Mouse (Mus musculus) CH12.LX (cell line): ENCODE results near the gene Birc2. TPM values are rescaled to one million over a fixed set of nuclear protein-coding genes. Genes with fewer than 3 reads are reported as not detected.

Source experiments
- DNase-seq: peaks from one replicate; pipeline ENCODE4 v3.0.0-alpha.2; 2013; ENCODE audit errors: extremely low read depth
- H3K27ac ChIP-seq: 2 replicates; pipeline ENCODE4 v1.5.1; 2012; ENCODE audit warnings: low read depth, mild to moderate bottlenecking, control low read depth, moderate library complexity; ENCODE audit not compliant: insufficient read depth
- H3K27me3 ChIP-seq: replicated peaks from 2 replicates; pipeline ENCODE3; 2012; ENCODE audit warnings: inconsistent platforms
- H3K36me3 ChIP-seq, 2 experiments: replicated peaks in 1 of 2; 2 replicates each; pipeline versions ENCODE3 to v1.6.1; 2012; ENCODE audit warnings: inconsistent platforms in 1 of 2, low read length in 1 of 2, mild to moderate bottlenecking in 1 of 2, mixed read lengths in 1 of 2, moderate library complexity in 1 of 2; ENCODE audit not compliant: control insufficient read depth in 1 of 2, insufficient read depth in 1 of 2
- H3K4me1 ChIP-seq, 2 experiments: 2 replicates each; pipeline ENCODE4 v1.6.1; 2012; ENCODE audit warnings: inconsistent platforms in 1 of 2, moderate library complexity in 1 of 2; ENCODE audit not compliant: insufficient read depth in 2 of 2, control insufficient read depth in 1 of 2
- H3K4me2 ChIP-seq: 2 replicates; pipeline ENCODE4 v1.6.1; 2012; ENCODE audit warnings: low read depth, mild to moderate bottlenecking, control low read depth; ENCODE audit not compliant: poor library complexity, insufficient read depth, severe bottlenecking
- H3K4me3 ChIP-seq, 3 experiments: fragments of 150-350 bp in 1 of 3; sonication (generic) in 1 of 3; replicated peaks in 1 of 3; 2 replicates each; pipeline versions ENCODE3 to v1.5.1; 2011 to 2012; ENCODE audit warnings: low read depth in 2 of 3, low read length in 2 of 3, mild to moderate bottlenecking in 2 of 3, moderate library complexity in 2 of 3, control low read depth in 1 of 3, improper control_type of control experiment in 1 of 3, inconsistent platforms in 1 of 3, mixed read lengths in 1 of 3; ENCODE audit not compliant: poor library complexity in 1 of 3
- H3K79me2 ChIP-seq: replicated peaks from 2 replicates; pipeline ENCODE4 v1.6.1; 2012; ENCODE audit warnings: mild to moderate bottlenecking, moderate library complexity; ENCODE audit not compliant: control insufficient read depth, poor library complexity, insufficient read depth, severe bottlenecking; ENCODE audit errors: extremely low read depth
- H3K9ac ChIP-seq: 2 replicates; pipeline ENCODE4 v1.6.1; 2012; ENCODE audit warnings: low read depth, mild to moderate bottlenecking, control low read depth, moderate library complexity; ENCODE audit not compliant: insufficient read depth
- H3K9me3 ChIP-seq: replicated peaks from 2 replicates; pipeline ENCODE3; 2012; ENCODE audit warnings: low read length, inconsistent platforms, mixed read lengths
- BHLHE40 ChIP-seq: IDR thresholded peaks from 2 replicates; pipeline ENCODE4 v1.6.1; 2011; ENCODE audit warnings: mild to moderate bottlenecking, low read depth, low read length, improper control_type of control experiment
- CHD1 ChIP-seq: IDR thresholded peaks from 2 replicates; pipeline ENCODE4 v1.6.1; 2012; ENCODE audit warnings: low read depth, low read length, improper control_type of control experiment, inconsistent platforms
- CHD2 ChIP-seq: IDR thresholded peaks from 2 replicates; pipeline ENCODE4 v1.6.1; 2011; ENCODE audit warnings: low read length, improper control_type of control experiment
- CTCF ChIP-seq, 2 experiments: IDR thresholded peaks in 1 of 2; conservative IDR thresholded peaks in 1 of 2; 2 replicates each; pipeline ENCODE4 v1.5.1; 2011 to 2012; ENCODE audit warnings: low read depth in 2 of 2, low read length in 2 of 2, improper control_type of control experiment in 1 of 2, inconsistent platforms in 1 of 2, mild to moderate bottlenecking in 1 of 2, moderate library complexity in 1 of 2
- ELF1 ChIP-seq: IDR thresholded peaks from 2 replicates; pipeline ENCODE4 v1.6.1; 2014; ENCODE audit warnings: low read depth, mild to moderate bottlenecking, inconsistent platforms, low read length, improper control_type of control experiment
- EP300 ChIP-seq: IDR thresholded peaks from 2 replicates; pipeline ENCODE4 v1.6.1; 2011; ENCODE audit warnings: low read length, improper control_type of control experiment
- GABPA ChIP-seq: IDR thresholded peaks from 2 replicates; pipeline ENCODE4 v1.6.1; 2012; ENCODE audit warnings: low read depth, low read length, improper control_type of control experiment, inconsistent platforms; ENCODE audit not compliant: insufficient replicate concordance
- HCFC1 ChIP-seq: IDR thresholded peaks from 2 replicates; pipeline ENCODE4 v1.6.1; 2012; ENCODE audit warnings: low read depth, mild to moderate bottlenecking, inconsistent platforms, low read length, improper control_type of control experiment
- IRF4 ChIP-seq: IDR thresholded peaks from 2 replicates; pipeline ENCODE4 v1.6.1; 2014; ENCODE audit warnings: low read depth, mild to moderate bottlenecking, inconsistent platforms, low read length, improper control_type of control experiment
- JUND ChIP-seq: conservative IDR thresholded peaks from 2 replicates; pipeline ENCODE4 v1.6.1; 2011; ENCODE audit warnings: low read depth, low read length, improper control_type of control experiment
- KAT2A ChIP-seq: IDR thresholded peaks from 2 replicates; pipeline ENCODE4 v1.6.1; 2012; ENCODE audit warnings: low read length, improper control_type of control experiment, inconsistent platforms; ENCODE audit not compliant: insufficient replicate concordance
- MAFK ChIP-seq: IDR thresholded peaks from 2 replicates; pipeline ENCODE4 v1.6.1; 2011; ENCODE audit warnings: low read length, improper control_type of control experiment; ENCODE audit not compliant: insufficient replicate concordance
- MAX ChIP-seq: IDR thresholded peaks from 2 replicates; pipeline ENCODE4 v1.6.1; 2011; ENCODE audit warnings: low read length, improper control_type of control experiment
- MAZ ChIP-seq: IDR thresholded peaks from 2 replicates; pipeline ENCODE4 v1.6.1; 2012; ENCODE audit warnings: low read depth, mild to moderate bottlenecking, inconsistent platforms, low read length, improper control_type of control experiment, moderate library complexity
- MEF2A ChIP-seq: IDR thresholded peaks from 2 replicates; pipeline ENCODE4 v1.6.1; 2014; ENCODE audit warnings: low read depth, mild to moderate bottlenecking, inconsistent platforms, low read length, improper control_type of control experiment, borderline replicate concordance
- MXI1 ChIP-seq: IDR thresholded peaks from 2 replicates; pipeline ENCODE4 v1.6.1; 2011; ENCODE audit warnings: mild to moderate bottlenecking, low read depth, low read length, improper control_type of control experiment
- MYC ChIP-seq: IDR thresholded peaks from 2 replicates; pipeline ENCODE4 v1.6.1; 2011; ENCODE audit warnings: low read depth, mild to moderate bottlenecking, improper control_type of control experiment, low read length
- NELFE ChIP-seq: IDR thresholded peaks from 2 replicates; pipeline ENCODE4 v1.6.1; 2011; ENCODE audit warnings: low read depth, low read length, improper control_type of control experiment
- NRF1 ChIP-seq: IDR thresholded peaks from 2 replicates; pipeline ENCODE4 v1.6.1; 2014; ENCODE audit warnings: low read depth, mild to moderate bottlenecking, inconsistent platforms, low read length, improper control_type of control experiment, moderate library complexity
- PAX5 ChIP-seq: IDR thresholded peaks from 2 replicates; pipeline ENCODE4 v1.6.1; 2012; ENCODE audit warnings: low read length, inconsistent platforms, mixed read lengths
- POLR2A ChIP-seq: IDR thresholded peaks from 2 replicates; pipeline ENCODE4 v1.6.1; 2011; ENCODE audit warnings: low read depth, mild to moderate bottlenecking, improper control_type of control experiment, low read length
- RAD21 ChIP-seq: IDR thresholded peaks from 2 replicates; pipeline ENCODE4 v1.6.1; 2011; ENCODE audit warnings: low read depth, mild to moderate bottlenecking, low read length, improper control_type of control experiment, moderate library complexity
- RCOR1 ChIP-seq: conservative IDR thresholded peaks from 2 replicates; pipeline ENCODE4 v1.6.1; 2012; ENCODE audit warnings: low read depth, mild to moderate bottlenecking, inconsistent platforms, low read length, improper control_type of control experiment
- SIN3A ChIP-seq: IDR thresholded peaks from 2 replicates; pipeline ENCODE4 v1.6.1; 2012; ENCODE audit warnings: low read length, improper control_type of control experiment, inconsistent platforms
- SMC3 ChIP-seq: IDR thresholded peaks from 2 replicates; pipeline ENCODE4 v1.6.1; 2011; ENCODE audit warnings: low read depth, low read length, improper control_type of control experiment
- TCF12 ChIP-seq: IDR thresholded peaks from 2 replicates; pipeline ENCODE4 v1.6.1; 2014; ENCODE audit warnings: low read depth, mild to moderate bottlenecking, inconsistent platforms, low read length, improper control_type of control experiment
- UBTF ChIP-seq: IDR thresholded peaks from 2 replicates; pipeline ENCODE4 v1.6.1; 2012; ENCODE audit warnings: low read depth, mild to moderate bottlenecking, inconsistent platforms, low read length, improper control_type of control experiment, moderate library complexity
- ZC3H11A ChIP-seq: IDR thresholded peaks from 2 replicates; pipeline ENCODE4 v1.6.1; 2012; ENCODE audit warnings: low read depth, mild to moderate bottlenecking, inconsistent platforms, low read length, improper control_type of control experiment
- ZNF384 ChIP-seq: IDR thresholded peaks from 2 replicates; pipeline ENCODE4 v1.6.1; 2012; ENCODE audit warnings: low read depth, low read length, improper control_type of control experiment, inconsistent platforms
- dilution Hi-C: fragments of 300-500 bp; cut with MboI; formaldehyde crosslinking; loops from 2 replicates; pipeline ENCODE4 v1.14.3; 2020; ENCODE audit warnings: low sequenced_read_pairs; ENCODE audit not compliant: extremely low pct_unique_long_range_greater_than_20kb, extremely low pct_ligation_motif_present
- in situ Hi-C: fragments of 300-500 bp; cut with MboI; formaldehyde crosslinking; loops from 3 replicates; pipeline ENCODE4 v1.14.3; 2019; ENCODE audit warnings: low sequenced_read_pairs, low pct_ligation_motif_present, low pct_unique_long_range_greater_than_20kb, mixed read lengths
- polyA plus RNA-seq: library from polyadenylated mRNA; unstranded; fragments of >175 nt; gene quantifications from 2 replicates; pipeline ENCODE4 v1.2.1, GENCODE M21; 2012; ENCODE audit warnings: low read depth; ENCODE audit not compliant: insufficient read length
- total RNA-seq, 2 experiments: library from RNA; depleted of rRNA; stranded (reverse); fragments of 300-350 nt in 1 of 2; fragments of >200 nt in 1 of 2; gene quantifications; 2 replicates each; pipeline ENCODE4 v1.2.3; 2012 to 2014

Birc2 gene
- total and polyA plus RNA-seq, 3 experiments = 43.4 to 134 (median 94.7) TPM

DNA sequence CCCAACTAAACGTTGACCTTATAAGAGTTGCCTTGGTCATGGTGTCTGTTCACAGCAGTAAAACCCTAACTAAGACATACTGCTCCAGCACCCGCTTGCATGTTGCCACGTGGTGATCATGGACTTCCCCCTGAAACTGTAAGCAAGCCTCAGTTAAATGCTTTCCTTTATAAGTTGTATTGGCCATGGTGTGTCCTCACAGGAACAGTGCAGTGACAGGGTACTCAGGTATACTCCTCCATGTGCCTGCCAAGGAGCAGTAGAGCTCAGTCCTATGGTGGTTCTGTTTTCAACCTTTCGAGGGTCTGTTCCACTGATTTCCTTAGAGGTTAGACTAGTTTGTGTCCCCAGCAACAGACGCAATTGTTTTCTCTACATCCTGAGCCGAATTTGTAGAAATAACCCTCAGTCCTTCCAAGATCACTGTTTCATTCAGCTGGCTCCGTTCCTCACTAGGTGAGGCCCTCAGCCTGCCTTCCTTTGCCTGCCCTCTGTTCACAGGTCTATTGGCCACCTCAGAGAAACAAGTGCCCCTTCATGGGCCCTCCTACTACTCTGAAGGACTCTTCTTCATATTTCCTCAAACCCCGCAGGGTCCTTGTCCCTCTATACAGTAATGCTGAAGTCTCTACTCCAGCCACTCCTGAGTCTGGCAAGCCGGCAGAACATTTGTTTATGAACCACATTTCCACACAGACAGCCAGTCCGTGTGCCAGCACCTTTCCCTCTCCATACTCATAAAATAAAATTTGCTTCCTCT, 33.9 kb upstream of the Birc2 start:
- in situ Hi-C loops = loop anchor here (10.0 to 25.0 kb wide), 2 partner anchors 146 to 658 kb away; no protein-coding TSS in a partner anchor
- Histone ChIP-seq H3K4me1 (peaks cover 13 to 28% of the 10 kb centered on the region in 2 experiments; a peak in 3 of 4 replicates), H3K79me2 (peaks cover 43% of the 10 kb centered on the region), H3K9me3 (peaks cover 46% of the 10 kb centered on the region), H3K9ac (peak overlapping the region; percentile 97), H3K27ac (peak overlapping the region; percentile 89), H3K4me3 (peak overlapping the region; percentile 63 to 90 (median 65)), H3K27me3 (no peaks in the 10 kb centered on the region), H3K36me3 (peaks cover 35 to 50% of the 10 kb centered on the region in 2 experiments), H3K4me2 (peak overlapping the region; percentile 85)
- TF ChIP-seq NELFE = no peak
- peak; percentile 49; the same call in 1 of the 2 replicates for TF ChIP-seq MYC
- peak; percentile 4; the same call in 1 of the 2 replicates for TF ChIP-seq POLR2A
- no peak for TF ChIP-seq CHD2
- no peak for TF ChIP-seq UBTF
- no peak for TF ChIP-seq MAFK
- TF ChIP-seq, all 38 proteins: peak for 2
- dilution Hi-C loops = no loop called here
- DNase-seq = no peak

DNA sequence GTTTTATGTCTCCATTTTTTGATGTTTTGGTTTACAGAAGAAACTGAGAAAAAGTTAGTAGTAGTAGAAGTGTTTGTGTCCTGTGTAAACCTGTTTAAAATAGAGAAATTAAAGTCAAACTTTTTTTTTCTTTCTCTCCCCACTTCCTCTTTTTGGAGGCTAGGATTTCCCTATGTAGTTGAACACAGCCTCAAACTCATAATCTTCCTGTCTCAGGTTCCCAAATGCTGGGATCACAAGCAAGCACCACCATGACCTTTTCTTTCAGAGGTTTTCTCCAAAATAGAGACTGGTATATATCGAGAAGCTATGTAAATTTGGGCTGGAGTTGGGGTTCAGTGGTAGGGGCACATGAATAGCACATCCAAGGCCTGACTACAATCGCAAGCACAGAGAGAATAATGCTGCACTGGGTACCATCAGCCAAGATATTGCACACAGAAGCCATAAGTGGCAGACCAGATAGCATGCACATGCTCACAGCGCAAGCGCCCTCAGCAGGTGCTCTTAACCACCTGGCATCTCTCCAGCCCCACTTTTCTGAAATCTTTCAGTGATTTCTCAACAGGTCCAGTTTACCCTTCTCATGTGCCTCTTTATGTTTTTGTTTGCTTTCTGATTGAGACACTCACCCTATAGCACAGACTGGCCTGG, 32.1 kb upstream of the Birc2 start:
- Histone ChIP-seq H3K4me2 (peak overlapping the region; percentile 37; the same call in 1 of the 2 replicates), H3K36me3 (peaks cover 46 to 67% of the 10 kb centered on the region in 2 experiments), H3K27ac (peak overlapping the region; percentile 81), H3K4me1 (peaks cover 10 to 26% of the 10 kb centered on the region in 2 experiments; a peak in 3 of 4 replicates), H3K9ac (0 out of 2 replicates have a peak overlapping the region, but pooled peaks have one; percentile 10), H3K4me3 (peak overlapping the region in 1 of 3 experiments; percentile 14), H3K27me3 (no peaks in the 10 kb centered on the region), H3K79me2 (peaks cover 52% of the 10 kb centered on the region), H3K9me3 (peaks cover 60% of the 10 kb centered on the region)
- DNase-seq = peak; percentile 55
- in situ Hi-C loops = loop anchor here (25.0 kb wide), 1 partner anchor 657 kb away; no protein-coding TSS in a partner anchor
- dilution Hi-C loops = no loop called here
- TF ChIP-seq TCF12 (peak; percentile 8; the same call in 1 of the 2 replicates), CTCF (conservative IDR thresholded peaks at IDR 0.05 in 1 of 2, IDR thresholded peaks at IDR 0.05 in 1 of 2; ENCODE audit: low read depth in 2 of 2, low read length in 2 of 2) (no peak), JUND (peak; percentile 49; the same call in 1 of the 2 replicates), MAX (peak; percentile 68; the same call in 1 of the 2 replicates), NRF1 (peak; percentile 61; the same call in 1 of the 2 replicates), UBTF (no peak), IRF4 (peak; percentile 61), SIN3A (peak; percentile 47; the same call in 1 of the 2 replicates), CHD1 (no peak), ELF1 (no peak), PAX5 (no peak), ZNF384 (peak; percentile 92), CHD2 (no peak), RCOR1 (no peak), BHLHE40 (peak; percentile 35; the same call in 1 of the 2 replicates), MYC (0 out of 2 replicates have a peak, but pooled peaks have one; percentile 71), MAZ (no peak), HCFC1 (no peak), RAD21 (no peak; the same call in 1 of the 2 replicates), GABPA (no peak), MXI1 (0 out of 2 replicates have a peak, but pooled peaks have one; percentile 34), MAFK (no peak), ZC3H11A (no peak), SMC3 (no peak), MEF2A (no peak), EP300 (peak; percentile 82), KAT2A (no peak)
